Mouse (Mus musculus) c-Kit-positive CD71-positive TER-119-positive erythroid progenitor cells, embryonic 14.5 days (primary cell): ENCODE measurements around the gene Slc26a3.
A peak's percentile ranks its signal among the peaks of the same experiment; 100 is the strongest.
"Not testable (repeated sequence)": the region's sequence is repeated elsewhere in the genome, so short reads cannot be mapped to it uniquely, and the experiment has no call there.

ENCODE experiments used
- DNase-seq: peaks from one replicate; pipeline ENCODE4 v3.0.0-alpha.2; 2013; ENCODE audit warnings: low spot score

The Slc26a3 gene

DNA sequence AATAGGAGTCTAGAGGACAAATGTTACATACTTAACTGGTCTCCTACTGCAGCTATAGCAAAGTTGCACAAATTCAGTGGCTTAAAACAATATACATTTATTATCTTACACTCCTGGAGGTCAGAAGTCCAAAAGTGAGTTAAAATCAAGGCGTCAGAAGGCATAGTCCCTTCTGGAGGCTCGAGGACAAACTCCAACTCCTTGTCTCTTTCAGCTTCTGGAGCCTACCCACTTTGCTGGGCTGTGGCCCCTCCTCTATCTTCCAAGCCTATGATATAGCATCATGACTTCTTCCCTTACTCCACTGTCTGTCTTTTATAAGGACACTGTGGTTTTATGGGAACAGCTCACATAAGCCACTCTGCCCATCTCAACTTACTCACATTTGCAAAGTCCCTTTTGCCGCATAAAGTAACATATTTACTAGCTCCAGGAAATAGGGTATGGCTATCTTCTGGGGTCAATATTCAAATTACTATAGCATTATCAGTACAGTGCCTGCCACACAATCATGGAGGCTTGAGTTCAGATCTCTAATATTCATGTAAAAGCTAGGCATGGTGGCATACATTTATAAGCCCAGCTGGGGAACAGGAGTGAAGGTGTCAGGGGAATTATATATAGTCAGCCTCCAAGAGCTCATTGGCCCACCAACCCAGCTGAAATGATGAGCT is 31.4 kb downstream of the Slc26a3 start:
- DNase-seq: no peak

DNA sequence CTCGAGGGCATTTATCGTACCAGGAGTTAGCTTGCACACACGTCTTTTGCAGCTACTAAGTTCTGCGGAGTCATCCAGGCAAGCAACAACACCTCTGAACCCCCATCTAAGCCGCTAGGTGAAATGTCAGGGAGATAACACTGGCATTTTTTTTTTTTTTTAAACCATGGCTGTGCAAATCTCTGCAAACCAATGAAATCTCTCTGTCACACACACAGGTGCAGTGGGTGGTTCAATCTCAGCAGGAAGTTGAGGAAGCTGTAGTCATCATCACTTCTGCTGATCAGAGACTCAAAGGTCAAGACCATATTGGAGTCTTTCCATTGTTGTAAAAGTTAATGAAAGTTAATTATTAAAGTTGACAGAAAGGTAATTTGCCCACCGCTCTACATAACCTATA is 47.1 kb downstream of the Slc26a3 start:
- DNase-seq: no peak

DNA sequence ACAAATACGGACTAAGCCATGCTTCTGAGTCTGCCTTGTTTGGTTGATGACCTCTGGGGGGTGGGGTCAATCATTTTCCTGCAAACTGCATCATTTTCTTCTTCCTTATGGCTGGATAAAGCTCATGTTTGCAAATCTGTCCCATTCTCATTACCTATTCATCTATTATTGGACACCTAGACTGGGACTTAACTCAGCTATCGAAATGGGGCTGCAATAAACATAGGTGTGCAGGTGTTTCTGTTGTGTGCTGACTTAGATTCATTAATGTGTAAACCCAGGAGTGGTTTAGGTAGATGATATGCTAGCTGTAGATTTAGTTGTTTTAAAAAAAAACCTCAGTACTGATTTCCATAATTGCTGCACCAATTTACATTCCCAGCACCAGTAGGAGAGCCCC is 48.9 kb downstream of the Slc26a3 start:
- no peak for DNase-seq

DNA sequence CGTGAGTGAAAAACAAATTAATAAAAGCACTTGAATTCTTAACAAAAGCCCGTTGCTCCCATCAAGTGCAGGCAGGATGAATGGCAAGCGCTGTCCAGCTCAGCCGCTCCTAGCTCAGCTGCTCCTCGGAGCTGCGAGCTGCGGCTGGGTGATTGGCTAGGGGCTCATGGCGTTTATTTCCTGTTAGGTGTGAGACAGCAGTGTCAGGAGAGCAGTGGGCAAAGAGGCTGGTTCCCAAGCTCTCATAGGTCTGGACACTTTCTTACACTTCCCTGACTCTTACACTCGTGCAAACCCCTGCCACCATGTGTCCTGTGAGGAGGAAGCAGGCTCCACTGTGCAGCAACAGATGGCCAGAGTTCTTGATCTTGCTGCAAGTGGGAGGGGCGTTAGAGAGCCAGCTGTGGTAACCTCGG is 53.5 kb downstream of the Slc26a3 start:
- no peak for DNase-seq

DNA sequence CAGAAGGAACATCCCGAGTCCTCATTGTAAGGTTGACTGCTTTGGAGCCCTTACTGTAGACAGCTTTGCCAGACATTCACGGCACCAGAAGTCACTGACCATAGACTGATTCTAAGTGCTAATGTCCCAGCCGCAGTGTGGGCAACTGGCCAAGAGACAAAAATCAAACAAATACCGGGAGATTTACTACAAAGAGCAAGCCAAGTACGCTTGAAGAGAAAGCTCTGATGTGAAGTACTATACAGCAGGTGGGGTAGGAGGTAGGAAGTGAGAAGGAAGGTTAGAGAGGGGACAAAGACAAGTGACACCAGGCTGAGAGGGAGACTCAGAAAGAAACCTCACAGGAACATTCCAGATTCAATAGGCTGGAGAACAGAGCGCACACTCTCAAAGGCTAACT is 54.2 kb downstream of the Slc26a3 start:
- no peak for DNase-seq

DNA sequence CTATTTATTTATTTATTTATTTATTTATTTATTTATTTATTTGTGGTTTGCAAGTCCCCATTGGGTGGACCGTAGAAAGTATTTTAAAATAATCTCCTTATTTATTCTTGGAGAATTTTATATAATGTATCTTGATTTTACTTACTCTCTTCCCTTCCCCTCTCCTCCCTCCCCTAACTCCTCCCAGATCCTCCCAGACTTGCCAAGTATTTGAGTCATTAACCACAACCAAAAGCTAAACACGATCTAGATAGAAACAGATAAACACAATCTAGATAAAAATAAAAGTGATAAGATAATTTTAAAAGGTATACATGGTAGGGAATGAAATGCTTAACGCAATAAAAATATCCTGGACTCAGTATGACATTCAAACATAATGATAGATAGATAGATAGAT is 58.7 kb downstream of the Slc26a3 start:
- no peak for DNase-seq

DNA sequence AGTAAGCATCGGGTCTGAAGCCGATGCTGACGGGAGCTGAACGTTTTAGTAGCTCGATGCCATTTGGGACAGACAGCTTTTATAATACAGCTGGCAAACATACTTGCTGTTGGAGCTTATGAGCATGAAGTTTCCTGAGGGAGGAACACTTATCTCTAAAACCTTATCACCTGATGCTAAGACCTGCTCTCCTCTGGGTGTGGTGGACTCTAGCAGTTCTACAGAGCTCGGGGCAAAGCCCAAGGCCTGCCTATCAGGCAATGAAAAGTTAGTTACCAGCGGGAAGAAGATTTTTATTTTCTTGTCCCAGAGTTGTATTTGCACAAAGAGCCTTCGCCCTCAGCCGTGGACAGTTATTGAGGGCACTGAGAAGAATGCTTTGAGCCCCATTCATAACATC is 65.6 kb downstream of the Slc26a3 start:
- no peak for DNase-seq

DNA sequence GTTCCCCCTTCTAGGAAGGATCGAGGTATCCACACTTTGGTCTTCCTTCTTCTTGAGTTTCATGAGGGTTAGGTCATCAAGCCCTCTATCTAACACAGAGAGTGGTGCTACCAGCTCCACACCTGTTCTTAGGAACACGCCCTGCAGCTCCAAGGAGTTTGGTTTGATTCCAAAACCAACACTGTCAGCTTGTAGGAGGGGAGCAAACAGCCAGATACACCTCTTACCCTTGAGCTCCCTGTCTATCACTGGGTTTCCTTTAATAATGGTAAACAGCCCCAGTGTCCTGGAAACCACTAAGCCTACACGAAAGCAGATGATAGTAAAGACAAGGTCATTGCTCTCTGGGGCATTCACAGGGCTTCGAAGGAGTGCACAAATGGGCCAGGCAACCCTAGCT is 67.8 kb downstream of the Slc26a3 start:
- no peak for DNase-seq

DNA sequence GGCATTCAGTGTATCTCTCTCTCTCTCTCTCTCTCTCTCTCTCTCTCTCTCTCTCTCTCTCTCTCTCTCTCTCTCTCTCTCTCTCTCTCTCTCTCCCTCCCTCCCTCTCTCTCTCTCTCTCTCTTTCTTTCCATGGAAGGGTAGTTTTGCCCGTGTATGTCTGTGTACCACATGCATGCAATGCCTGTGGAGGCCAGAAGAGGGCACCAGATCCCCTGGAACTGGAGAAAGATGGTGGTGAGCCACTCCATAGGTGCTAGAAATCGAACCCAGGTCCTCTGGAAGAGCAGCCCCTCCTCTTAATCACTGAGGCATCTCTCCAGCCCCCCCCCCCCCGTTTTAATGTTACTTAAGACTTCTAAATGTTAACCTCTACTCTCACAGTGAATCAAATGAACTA is 69.6 kb downstream of the Slc26a3 start:
- not testable (repeated sequence) for DNase-seq

DNA sequence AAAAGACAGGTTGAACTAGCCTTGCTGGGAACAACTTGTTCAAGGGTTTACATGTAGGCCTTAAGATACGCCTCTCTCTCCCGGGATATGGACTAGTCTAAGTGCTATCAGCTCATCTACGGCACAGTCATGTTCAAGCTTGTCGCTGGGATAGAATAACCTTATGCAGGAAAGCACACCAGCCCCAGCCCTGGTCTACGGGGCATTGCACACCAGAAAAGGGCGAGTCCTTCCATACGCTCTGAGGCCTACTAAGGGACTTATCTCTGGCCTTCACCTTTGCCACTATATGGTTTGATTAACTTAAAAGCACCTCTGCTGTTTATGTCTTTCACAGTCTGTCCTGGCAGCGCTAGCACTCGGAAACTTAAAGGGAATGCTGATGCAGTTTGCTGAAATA is 70.7 kb downstream of the Slc26a3 start:
- no peak for DNase-seq

DNA sequence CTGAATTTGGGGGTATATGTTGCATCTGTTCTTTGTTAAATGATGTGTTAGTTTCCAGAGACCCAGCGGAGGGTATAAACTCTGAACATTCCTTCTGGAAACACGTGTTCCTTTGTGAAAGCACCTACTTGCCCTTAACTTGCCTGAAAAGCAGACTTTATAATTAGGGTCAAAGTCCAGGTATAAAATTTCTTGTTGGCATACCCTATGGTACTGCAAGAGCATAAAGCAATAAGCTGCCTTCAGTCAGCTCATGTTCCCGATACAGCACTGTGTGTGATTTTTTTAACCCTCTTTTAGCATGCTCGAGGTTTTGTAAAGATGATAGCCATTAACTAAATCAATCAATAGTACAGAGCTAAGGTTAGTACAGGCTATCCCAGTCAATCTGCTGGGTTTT is 71.9 kb downstream of the Slc26a3 start:
- DNase-seq: no peak

DNA sequence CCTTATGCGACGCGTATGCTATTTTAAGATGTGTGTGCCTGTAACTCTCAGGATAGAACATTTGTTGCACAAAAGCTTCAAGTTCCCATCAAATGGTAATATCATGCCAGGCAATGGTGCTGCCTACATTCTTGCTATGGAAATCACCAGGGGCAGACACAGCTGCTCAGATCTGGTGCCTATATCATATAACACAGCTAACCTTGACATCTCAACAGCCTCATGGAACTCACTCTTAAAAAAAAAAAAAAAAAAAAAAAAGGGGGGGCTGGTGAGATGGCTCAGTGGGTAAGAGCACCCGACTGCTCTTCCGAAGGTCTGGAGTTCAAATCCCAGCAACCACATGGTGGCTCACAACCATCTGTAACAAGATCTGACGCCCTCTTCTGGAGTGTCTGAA is 87.5 kb downstream of the Slc26a3 start:
- DNase-seq: not testable (repeated sequence)

DNA sequence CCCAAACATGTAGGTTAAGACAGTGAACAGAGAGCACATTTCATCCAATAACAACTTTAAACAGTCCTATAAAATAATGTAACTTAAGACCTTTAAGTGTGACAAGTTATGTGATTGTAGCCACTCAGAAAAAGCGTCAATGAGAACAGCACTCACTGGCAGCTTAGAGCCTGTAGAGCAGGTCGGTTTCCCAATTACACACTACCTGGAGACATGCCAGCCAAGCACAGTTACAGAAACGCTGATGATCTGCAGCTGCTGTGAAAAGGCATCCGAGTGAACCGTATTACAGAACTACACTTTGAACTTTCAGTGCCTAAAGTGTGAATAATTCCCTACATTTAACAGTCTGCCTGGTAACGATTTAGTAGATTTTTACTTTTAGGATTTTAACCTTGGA is 95.8 kb downstream of the Slc26a3 start:
- no peak for DNase-seq

DNA sequence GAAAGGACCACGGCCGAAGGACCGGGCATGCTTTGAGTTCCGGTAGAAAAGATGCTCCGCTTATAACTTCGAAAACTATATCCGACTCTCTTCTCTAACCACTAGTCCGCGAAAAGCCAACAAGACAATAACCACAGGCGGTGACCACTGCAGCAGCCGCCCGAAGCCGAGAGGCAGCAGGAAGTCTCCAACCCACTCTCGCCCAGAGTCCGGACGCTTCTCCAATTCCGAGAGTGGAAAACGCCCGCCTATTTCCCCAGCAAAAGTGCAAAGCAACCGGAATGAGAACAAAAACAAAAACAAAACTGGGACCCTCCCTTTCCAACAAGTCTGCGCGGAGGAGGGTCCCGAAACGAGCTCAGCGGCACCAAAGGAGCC is 108.3 kb downstream of the Slc26a3 start:
- DNase-seq: no peak

DNA sequence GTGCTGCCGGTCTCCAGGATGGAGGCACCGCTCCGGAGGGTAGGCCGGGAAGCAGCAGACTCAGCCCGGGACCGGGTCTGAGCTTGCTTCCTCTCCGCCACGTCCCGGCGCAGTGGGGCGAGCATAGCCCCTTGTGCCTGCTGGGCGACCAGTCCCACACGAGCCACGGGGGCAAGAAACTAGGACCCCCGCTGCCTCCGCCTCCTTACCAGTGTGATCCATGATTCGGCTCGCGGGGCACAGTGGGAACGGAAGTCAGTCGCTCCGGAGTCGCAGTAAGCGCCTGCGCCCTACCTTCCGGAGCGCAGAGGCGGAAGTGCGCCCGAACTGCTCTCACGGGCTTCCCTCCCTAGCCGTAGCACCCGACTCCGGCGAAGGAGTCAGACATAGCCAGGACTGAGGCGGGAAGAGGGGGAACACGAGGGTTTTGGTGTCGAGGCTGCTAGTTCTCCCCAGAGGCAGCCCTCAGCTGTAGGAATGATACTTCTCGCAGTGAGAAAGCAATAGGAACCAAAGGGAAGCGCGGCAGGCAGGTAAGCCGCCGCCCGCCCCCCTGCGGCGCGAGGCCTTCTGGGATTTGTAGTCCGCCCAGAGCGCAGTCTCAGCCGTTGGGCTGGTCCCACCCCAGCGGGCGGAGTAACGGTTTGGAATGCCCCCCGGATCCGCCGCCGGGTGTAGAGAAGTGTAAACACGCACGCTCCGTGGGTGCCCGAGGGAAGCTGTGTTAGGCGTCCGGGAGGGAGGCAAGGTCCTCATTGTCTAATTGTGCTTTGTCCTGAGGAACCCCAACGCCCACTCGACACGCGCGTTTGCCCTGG is 108.9 kb downstream of the Slc26a3 start, which contains the start of gene Cbll1:
Gene Cbll1 (minus strand): TSS at position 303 of the 818 bp plus-strand sequence.
- peak; percentile 86 for DNase-seq

DNA sequence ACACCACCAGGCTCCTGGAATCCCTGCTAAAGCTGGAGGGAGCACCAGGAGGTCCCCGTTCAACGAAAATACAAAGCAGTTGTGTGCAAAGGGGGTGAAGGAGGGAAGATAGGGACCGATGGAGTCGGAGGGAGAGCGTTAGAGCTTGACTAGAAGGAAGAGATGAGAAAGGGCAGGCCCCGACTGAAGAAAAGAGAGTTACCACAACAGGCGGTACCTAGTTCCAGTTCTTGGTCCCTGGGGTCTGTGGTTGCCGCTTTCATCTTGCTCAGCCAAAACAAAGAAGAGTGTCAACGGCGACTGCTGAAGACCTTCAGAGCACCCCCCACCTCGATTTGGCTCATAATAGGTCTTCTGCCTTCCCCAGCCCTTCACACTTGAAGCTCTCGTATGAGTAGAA is 109.5 kb downstream of the Slc26a3 start:
- DNase-seq: no peak

DNA sequence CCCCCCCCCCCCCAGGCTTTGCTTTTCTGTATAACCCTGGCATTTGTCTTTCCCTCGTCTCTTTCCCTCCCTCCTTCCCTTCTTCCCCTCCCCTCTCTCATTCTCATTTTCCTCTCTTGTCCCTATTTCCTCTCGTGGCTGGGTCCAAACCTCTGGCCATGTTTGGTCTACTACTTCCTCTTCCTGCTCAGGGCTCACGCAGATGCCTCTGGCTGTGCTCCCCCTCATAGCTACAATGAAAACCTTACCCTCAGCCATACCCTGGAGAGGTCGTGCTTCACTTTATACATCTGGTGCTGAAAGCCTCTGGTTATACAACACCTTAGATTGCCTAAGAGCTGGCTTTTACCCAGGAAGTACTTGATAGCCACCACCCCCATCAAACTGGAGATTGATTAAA is 110.6 kb downstream of the Slc26a3 start:
- DNase-seq: no peak

DNA sequence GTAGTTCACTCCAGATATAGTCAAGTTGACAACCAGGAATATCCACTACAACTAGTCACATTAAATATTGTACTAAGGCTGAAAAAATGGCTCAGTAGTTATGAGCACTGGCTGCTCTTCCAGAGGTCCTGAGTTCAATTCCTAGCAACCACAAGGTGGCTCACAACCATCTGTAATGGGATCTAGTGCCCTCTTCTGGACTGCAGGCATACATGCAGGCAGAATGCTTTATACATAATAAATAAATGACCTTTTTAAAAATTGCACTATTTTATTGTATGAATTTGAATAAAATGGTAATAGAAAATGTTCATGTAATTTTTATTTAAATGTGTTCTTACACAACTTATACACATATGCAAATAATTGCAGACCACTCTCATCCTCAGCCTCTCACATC is 112.5 kb downstream of the Slc26a3 start:
- DNase-seq: no peak

DNA sequence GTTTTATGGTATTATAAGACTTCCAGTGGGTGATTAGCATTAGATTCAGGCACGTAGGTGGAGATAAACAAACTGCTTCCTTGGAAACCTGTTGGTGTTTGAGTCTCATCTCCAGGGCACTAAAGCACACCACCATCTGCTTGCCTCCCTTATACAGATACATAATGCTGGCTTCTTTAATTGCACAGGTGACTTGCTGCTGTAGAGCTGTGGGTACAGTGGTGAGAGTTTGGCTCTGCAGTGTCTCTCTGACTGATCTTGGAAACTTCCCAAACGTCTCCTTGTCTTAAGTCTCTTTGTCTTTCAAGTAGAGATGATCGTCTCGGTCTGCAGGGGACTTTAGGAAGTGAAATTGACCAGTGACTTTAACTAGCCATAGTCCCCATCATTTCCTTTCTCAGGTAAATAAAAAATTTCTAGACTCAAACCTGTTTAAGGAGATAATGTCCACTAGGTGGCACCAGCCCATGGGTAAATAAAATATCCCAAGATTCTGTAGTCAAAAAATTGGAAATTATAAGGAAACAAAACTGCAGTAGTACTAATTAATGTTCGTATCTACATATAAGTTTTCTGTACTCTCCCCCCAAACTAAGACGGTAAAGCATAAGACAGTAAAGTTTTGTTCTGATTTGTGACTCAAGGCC is 117.2 kb downstream of the Slc26a3 start:
- DNase-seq: peak; percentile 16

DNA sequence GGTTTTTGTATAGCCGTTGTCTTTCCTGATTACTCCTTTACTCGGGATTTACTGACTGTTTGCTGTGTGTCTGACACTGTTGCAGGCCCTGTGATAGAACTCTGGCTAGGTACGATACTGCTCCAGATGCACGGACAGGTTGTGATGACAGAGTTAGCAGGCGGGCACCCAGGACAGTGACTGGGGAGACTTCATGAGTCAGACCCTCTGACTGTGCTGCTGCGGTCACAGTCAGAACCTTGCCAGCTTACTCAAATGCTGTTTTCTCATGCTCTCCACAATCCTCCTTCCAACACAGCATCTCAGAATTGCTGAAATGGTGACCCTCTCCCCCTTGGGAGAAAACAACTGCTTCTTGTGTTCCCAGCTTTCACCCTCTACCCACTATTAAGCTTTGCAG is 117.8 kb downstream of the Slc26a3 start:
- no peak for DNase-seq

DNA sequence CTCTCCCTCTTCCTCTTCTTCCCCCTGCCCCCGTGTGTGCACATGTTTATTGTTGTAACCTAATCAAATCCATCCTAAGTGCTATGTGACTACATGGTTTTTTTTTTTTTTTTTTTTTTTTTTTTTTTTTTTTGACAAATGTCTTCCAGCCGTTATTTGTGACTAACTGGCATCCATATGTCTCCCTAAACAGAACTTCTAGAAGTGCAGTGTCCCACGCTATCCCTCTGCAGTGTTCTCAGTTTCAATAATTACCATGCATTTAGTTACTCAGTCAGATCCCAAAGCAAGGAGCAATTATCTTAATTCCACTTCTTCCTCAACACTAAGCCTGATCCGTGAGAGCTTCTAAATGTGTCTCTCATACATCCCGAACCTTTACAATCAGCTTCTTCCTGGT is 120.5 kb downstream of the Slc26a3 start:
- no peak for DNase-seq

DNA sequence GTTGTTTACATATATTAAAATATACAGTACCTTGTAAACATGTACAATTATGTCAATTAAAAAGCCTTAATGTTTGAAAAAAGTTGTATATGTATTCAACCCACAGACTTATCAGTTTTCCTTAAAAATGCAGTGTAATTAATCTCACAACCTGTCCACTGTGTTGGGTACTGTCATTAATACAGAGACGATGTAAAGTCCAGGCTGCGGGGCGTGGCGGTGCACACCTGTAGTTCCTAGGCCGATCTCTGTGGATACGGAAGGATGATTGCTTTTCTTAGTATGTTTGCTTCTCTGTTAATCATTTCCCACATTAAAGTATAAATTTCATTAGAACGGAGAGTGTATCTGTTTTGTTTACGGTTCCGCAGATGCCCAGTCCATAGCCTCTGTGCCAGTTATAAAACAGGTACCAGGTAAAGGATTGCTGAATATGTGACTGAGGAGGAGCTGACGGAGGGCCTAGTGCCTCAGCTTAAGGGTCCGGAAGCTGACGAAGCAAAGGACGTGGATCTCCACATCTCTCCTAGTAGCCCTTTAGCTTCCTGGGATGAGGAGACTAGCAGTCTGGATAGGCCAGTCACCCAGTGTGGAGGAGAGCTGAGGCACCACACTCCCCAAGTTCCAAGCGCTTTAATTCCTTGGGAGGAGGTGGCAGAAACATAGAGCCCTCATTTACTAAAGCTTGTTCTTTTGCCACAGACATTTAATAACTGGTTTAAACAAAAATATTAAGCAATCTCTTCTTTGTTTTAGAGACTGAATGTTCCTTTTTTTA is 122.2 kb downstream of the Slc26a3 start:
- DNase-seq: no peak
